Mouse (Mus musculus): Measurements from ENCODE around the gene Mthfd1.
"Not testable (repeated sequence)": the region's sequence is repeated elsewhere in the genome, so short reads cannot be mapped to it uniquely, and the experiment has no call there.

Mthfd1 gene

DNA sequence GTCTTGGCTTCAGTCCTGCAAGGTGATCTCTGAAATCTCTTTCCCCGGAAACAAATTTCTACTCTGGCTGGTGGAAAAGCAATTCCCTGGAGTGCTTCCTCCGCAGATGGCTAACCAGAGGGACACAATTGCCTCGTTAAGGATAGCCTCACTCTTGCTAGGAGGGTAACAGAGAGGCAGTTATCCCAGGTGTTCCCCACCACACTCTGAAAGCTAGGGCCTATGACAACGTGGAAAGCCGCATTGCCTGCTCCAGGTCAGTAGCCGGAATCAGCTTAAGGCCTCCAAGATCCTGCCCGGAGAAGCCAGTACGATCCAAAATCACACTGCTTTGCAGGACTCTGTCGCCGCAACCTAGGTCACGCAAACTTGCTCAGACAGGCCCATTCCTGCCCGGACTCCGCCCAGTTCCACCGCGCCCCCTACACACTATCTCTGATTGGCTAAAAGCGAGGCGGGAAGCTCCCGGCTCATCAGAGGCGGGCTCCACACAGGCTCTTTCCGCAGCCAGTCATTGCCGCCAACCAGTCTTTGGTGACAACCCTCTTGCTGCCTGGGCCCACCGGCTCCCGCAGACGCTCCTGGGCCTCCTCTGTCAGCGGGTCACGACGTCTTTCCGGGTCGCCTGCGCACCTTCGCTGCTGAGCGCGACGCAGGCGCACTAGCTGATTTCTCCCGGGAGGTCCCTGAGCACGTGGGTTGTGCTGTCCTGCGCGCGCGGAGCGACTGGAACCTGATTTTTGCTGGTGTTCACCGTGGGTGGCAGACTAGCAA lies at the start of gene Mthfd1:
Mthfd1 (plus strand) TSS at position 574 of the 774 bp plus-strand sequence.
- in situ Hi-C loops (cut with MboI; ENCODE audit: low pct_unique_long_range_greater_than_20kb in 1 of 2, low sequenced_read_pairs in 2 of 2, unreplicated experiment in 1 of 2), result no loop called here

GRCm38 (mm10) chr12:76209429-76209974 lies 45.6 kb upstream of the Mthfd1 start:
- in situ Hi-C loops (cut with MboI; ENCODE audit: low pct_unique_long_range_greater_than_20kb in 1 of 2, low sequenced_read_pairs in 2 of 2, unreplicated experiment in 1 of 2), result no loop called here

- in situ Hi-C loops (cut with MboI; ENCODE audit: low pct_unique_long_range_greater_than_20kb in 1 of 2, low sequenced_read_pairs in 2 of 2, unreplicated experiment in 1 of 2), result no loop called here
Observed at GRCm38 (mm10) chr12:76215121-76215520, 40.0 kb upstream of the Mthfd1 start.

GRCm38 (mm10) chr12:76216716-76217115 lies 38.4 kb upstream of the Mthfd1 start:
- in situ Hi-C loops (cut with MboI; ENCODE audit: low pct_unique_long_range_greater_than_20kb in 1 of 2, low sequenced_read_pairs in 2 of 2, unreplicated experiment in 1 of 2), result no loop called here

DNA sequence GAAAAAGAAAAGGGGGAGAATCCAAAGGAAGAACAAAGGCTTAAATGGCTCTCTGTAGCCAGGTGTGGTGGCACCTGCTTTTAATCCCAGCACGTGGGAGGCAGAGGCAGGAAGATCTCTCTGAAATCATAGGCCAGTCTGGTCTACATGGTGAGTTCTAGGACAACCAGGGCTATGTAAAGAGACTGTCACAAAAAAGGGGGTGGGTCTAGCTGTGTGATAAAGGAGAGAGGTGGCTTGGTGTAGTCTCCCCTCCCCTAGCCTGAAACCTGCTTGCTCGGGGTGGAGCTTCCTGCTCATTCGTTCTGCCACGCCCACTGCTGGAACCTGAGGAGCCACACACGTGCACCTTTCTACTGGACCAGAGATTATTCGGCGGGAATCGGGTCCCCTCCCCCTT lies 33.0 kb upstream of the Mthfd1 start:
- in situ Hi-C loops (cut with MboI; ENCODE audit: low pct_unique_long_range_greater_than_20kb in 1 of 2, low sequenced_read_pairs in 2 of 2, unreplicated experiment in 1 of 2), result not testable (repeated sequence)

- in situ Hi-C loops (cut with MboI; ENCODE audit: low pct_unique_long_range_greater_than_20kb in 1 of 2, low sequenced_read_pairs in 2 of 2, unreplicated experiment in 1 of 2), result no loop called here
Observed at GRCm38 (mm10) chr12:76230644-76231043, 24.5 kb upstream of the Mthfd1 start.

GRCm38 (mm10) chr12:76235253-76235652 lies 19.8 kb upstream of the Mthfd1 start:
- in situ Hi-C loops (cut with MboI; ENCODE audit: low pct_unique_long_range_greater_than_20kb in 1 of 2, low sequenced_read_pairs in 2 of 2, unreplicated experiment in 1 of 2), result no loop called here

DNA sequence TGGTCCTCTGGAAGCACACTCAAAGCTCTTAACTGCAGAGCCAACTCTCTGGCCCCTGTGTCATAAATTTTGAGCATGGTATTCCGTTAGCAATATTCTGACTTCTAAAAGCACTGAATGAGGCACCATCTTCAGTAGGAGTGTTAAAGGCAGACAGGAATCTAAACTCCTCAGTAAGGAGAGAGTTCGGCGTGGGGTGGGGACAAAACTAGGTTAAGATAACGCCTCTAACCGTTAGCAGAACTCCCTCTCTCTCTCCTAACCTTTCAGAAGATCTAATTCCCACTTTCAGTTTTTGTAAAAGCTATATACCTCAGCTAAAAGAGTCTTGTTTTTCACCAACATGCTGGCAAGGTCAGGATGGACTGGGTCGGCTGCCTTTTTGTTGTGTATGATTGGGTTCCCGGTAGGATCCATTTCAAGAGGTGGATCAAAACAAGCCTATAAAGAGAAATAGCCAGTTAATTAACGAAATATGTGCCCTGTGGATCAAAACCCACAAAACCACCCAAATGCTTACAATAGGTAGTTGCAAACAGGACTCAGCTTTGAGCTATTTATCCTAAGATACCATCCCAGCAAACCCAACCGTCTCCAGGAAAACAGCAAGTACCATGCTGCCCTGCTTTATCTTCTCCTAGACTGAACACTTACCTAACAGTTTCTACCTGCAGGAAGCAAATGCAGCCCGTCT lies 15.8 kb upstream of the Mthfd1 start:
- in situ Hi-C loops (cut with MboI; ENCODE audit: low pct_unique_long_range_greater_than_20kb in 1 of 2, low sequenced_read_pairs in 2 of 2, unreplicated experiment in 1 of 2), result no loop called here

DNA sequence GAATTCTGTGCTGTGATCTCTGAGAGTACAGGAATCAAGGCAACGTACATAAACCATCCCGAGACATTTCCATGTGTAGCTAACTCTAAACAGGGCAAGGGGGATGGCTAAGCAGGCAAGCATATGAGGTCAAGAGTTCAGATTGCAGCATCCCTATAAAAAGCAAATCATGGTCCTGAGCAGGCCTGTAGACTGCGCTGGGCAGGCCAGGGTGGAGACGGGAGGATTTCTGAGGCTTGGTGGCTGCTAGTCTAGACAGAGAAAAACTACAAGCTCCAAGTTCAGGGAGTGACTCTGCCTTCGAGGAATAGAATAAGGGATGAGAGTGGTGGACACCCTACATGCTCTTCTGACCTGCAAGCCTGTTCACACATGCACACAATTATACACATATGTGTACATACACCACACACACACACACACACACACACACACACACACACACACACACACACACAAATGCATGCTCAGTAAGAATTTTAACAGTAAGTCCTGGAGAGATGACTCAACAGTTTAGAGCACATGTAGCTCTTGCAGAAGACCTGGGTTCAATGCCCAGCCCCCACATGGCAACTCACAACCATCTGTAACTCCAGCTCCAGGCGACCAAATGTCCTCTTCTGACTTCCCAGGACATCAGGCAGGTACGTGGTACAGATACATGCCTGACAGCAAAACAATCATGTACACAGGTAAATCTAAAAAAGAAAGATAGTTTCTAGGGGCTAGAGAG lies 15.1 kb upstream of the Mthfd1 start:
- in situ Hi-C loops (cut with MboI; ENCODE audit: low pct_unique_long_range_greater_than_20kb in 1 of 2, low sequenced_read_pairs in 2 of 2, unreplicated experiment in 1 of 2), result no loop called here

DNA sequence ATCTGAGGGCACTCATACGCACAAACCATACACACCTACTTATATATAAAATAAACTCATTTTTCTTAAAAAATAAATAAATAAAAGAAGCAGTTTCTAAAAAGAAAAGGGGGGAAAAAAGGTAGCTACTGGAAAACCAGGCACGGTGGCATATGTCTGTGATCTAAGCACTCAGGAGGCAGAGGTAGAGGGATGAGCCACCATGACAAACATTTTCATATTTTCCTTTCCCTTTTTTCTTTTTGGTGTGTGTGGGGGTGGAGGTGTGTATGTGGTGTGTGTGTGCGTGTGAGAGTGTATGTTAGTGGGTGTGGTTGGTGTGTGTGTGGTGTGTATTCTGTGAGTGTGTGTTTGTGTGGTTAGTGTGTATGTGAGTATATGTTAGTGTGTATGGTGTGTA lies 14.4 kb upstream of the Mthfd1 start:
- in situ Hi-C loops (cut with MboI; ENCODE audit: low pct_unique_long_range_greater_than_20kb in 1 of 2, low sequenced_read_pairs in 2 of 2, unreplicated experiment in 1 of 2), result no loop called here

DNA sequence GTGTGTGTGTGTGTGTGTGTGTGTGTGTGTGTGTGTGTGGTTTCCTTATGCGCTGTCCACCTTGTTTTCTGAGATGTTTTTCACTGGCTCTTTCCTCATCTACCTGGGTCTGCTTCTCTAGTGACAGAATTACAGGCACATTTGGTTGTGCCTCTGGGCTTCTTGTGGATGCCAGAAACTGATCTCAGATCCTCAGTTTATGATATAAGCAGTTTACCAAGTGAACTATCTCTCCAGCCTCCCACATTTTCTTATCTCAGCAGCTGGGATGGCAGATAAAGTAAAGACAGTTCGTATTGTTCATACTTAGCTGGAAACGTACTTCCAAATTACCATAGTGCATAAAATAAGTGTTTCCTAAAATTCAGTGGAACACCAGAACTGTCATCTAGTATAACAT lies 14.0 kb upstream of the Mthfd1 start:
- in situ Hi-C loops (cut with MboI; ENCODE audit: low pct_unique_long_range_greater_than_20kb in 1 of 2, low sequenced_read_pairs in 2 of 2, unreplicated experiment in 1 of 2), result no loop called here

DNA sequence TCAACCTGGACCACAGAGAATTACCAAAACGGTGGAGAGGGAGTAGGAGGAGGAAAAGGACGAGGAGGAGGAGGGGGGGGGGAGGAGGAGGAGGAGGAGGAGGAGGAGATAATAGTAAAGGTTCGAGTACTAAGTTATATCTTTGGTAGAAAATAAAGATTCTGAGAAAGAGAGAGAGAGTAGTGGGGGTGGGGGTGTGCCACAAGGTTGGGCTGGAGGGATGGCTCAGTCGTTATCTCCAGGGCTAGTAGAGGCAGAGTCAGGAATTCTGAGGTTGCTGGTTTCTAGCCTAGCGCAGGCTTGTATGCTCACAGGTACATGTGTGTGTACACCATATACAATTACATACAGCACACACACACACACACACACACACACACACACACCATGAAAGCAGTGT lies 13.3 kb upstream of the Mthfd1 start:
- in situ Hi-C loops (cut with MboI; ENCODE audit: low pct_unique_long_range_greater_than_20kb in 1 of 2, low sequenced_read_pairs in 2 of 2, unreplicated experiment in 1 of 2), result no loop called here

GRCm38 (mm10) chr12:76244981-76245380 lies 10.1 kb upstream of the Mthfd1 start:
- in situ Hi-C loops (cut with MboI; ENCODE audit: low pct_unique_long_range_greater_than_20kb in 1 of 2, low sequenced_read_pairs in 2 of 2, unreplicated experiment in 1 of 2), result no loop called here

DNA sequence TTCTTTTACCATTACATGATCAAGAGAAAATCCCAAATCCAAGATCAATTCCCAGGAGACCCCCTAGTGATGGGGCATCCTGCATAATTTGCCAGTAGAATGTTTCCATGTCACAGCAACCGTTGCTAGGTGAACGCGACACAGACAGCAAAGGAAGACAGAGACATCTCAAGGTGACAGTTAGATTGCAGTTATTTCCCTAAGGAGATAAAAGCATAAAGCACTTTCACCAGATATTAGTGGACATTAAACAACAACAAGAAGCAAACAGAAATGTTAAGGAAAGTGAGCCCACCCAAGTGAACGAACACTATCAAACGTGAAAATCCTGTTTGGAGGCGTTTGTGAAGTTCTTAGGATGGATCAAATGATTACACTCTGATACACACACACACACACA lies 8.5 kb upstream of the Mthfd1 start, which contains the start of gene Tex21:
Tex21 (minus strand) TSS at position 101 of the 400 bp plus-strand sequence.
- in situ Hi-C loops (cut with MboI; ENCODE audit: low pct_unique_long_range_greater_than_20kb in 1 of 2, low sequenced_read_pairs in 2 of 2, unreplicated experiment in 1 of 2), result no loop called here

DNA sequence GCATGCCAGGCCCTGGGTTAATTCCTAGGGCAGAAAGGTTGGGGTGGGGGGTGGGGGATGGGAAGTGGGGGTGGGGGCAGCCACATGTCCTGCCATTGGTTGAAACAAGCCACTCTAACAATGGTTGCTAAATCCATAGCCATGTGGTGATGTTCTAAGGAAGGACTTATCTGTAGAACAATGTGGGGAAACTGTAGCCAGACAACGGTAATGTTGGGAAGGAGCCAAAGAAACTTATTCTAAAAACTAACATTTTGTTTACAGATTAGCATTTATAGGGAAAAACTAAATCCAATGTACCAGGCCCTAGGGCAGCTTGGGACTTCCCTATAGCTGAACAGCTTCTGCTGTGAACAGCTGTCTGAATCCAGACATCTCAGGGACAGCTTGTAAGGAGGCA lies 2.0 kb upstream of the Mthfd1 start:
- in situ Hi-C loops (cut with MboI; ENCODE audit: low pct_unique_long_range_greater_than_20kb in 1 of 2, low sequenced_read_pairs in 2 of 2, unreplicated experiment in 1 of 2), result no loop called here

DNA sequence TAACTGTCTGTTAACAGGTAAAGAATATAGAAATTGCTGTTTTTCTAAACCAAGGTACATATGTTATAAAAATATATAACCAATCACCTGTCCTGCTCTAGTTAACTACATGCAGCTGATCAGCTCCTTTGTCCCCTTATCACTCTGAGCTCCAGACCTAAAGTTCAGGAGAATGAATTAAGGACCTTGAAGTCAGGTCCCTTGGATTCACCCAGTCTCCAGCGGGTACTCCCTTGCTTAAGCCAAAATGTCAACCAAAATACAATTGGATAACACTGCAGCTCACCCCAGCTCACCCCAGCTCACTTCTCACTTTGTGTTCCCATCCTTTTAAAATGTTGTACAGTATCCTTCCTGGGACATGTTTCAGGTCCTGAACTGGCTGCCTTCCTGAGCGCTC lies 1.5 kb upstream of the Mthfd1 start:
- in situ Hi-C loops (cut with MboI; ENCODE audit: low pct_unique_long_range_greater_than_20kb in 1 of 2, low sequenced_read_pairs in 2 of 2, unreplicated experiment in 1 of 2), result no loop called here

DNA sequence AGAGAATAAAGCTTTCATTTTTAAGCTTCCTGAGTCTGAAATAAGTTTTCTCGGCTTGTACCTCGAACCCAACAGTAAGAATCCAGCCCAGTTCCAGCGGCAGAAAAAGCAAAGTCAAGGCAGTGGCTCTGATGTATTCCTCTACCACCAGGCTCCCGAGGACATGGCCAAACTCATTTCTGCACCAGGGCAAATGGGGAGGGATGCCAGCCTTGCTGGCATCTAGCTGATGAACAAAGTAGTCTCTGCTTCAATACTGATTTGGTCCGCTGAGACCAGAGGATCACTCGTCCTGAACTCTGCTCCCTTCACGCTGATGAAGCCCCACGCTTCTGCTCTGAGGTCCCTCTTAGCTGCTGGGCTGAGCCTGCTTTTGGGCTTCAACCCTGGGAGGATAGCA lies 1.1 kb upstream of the Mthfd1 start:
- in situ Hi-C loops (cut with MboI; ENCODE audit: low pct_unique_long_range_greater_than_20kb in 1 of 2, low sequenced_read_pairs in 2 of 2, unreplicated experiment in 1 of 2), result no loop called here

DNA sequence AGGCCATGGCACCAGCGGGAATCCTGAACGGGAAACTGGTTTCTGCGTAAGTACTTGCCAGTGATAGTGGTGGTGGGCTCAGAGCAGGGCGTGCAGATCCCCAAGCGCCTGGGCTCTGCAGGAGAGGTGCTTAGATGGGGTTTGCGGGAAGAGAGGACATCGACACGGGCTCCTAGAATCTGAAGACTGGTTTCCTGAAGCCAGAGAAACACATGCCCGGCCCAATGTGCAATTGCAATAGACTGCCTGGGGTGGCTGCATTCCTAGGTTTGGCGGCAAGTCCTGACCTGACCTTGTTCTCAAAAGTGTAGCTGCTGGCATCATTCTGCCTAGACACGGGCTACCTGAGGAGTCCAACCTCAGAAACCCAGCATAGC lies 389 bp downstream of the Mthfd1 start:
- in situ Hi-C loops (cut with MboI; ENCODE audit: low pct_unique_long_range_greater_than_20kb in 1 of 2, low sequenced_read_pairs in 2 of 2, unreplicated experiment in 1 of 2), result no loop called here

All from mouse embryonic stem cell (cell line).